Mouse (Mus musculus): ENCODE measurements around the gene Timm17b. TPM values are rescaled to one million over a fixed set of nuclear protein-coding genes. Genes with fewer than 3 reads are reported as not detected.
"Not testable (repeated sequence)": the region's sequence is repeated elsewhere in the genome, so short reads cannot be mapped to it uniquely, and the experiment has no call there.

The Timm17b gene
- polyA plus RNA-seq, 1 experiment from 2014 or later: 173 TPM

GRCm38 (mm10) chrX:7878495-7878894, 20.7 kb upstream of the Timm17b start:
- 28% methylated on average over 21 of the region's 21 CpGs for WGBS
- no peaks in the 10 kb centered on the region for H3K9me3 ChIP-seq

GRCm38 (mm10) chrX:7879819-7880218, 19.3 kb upstream of the Timm17b start:
- Histone ChIP-seq H3K4me3 (no peak overlapping the region), H3K4me2 (peak overlapping the region; percentile 81), H3K9me3 (no peaks in the 10 kb centered on the region), H3K9ac (no peak overlapping the region), H3K27me3 (peaks cover 7% of the 10 kb centered on the region), H3K27ac (no peak overlapping the region), H3K4me1 (peaks cover 4% of the 10 kb centered on the region; the same call in 1 of the 2 replicates), H3K36me3 (peaks cover 2% of the 10 kb centered on the region; the same call in 1 of the 2 replicates)
- WGBS: 23% methylated on average over 11 of the region's 11 CpGs
- ATAC-seq (ENCODE audit: insufficient number of reproducible peaks, insufficient read depth, low FRiP score, low TSS enrichment, low read depth): peak; percentile 46; the same call in 1 of the 2 replicates

More at GRCm38 (mm10) chrX:7878495-7878894, 20.7 kb upstream of the Timm17b start:
- peaks cover 7% of the 10 kb centered on the region for H3K27me3 ChIP-seq
- H3K36me3 ChIP-seq: peaks cover 11% of the 10 kb centered on the region
- H3K4me2 ChIP-seq: peak overlapping the region; percentile 81
- peak overlapping the region; percentile 62 for H3K9ac ChIP-seq
- no peak; the same call in 1 of the 2 replicates for ATAC-seq (ENCODE audit: insufficient number of reproducible peaks, insufficient read depth, low FRiP score, low TSS enrichment, low read depth)
- H3K4me1 ChIP-seq: peaks cover 4% of the 10 kb centered on the region; the same call in 1 of the 2 replicates
- H3K4me3 ChIP-seq: peak overlapping the region; percentile 48
- H3K27ac ChIP-seq: no peak overlapping the region

DNA sequence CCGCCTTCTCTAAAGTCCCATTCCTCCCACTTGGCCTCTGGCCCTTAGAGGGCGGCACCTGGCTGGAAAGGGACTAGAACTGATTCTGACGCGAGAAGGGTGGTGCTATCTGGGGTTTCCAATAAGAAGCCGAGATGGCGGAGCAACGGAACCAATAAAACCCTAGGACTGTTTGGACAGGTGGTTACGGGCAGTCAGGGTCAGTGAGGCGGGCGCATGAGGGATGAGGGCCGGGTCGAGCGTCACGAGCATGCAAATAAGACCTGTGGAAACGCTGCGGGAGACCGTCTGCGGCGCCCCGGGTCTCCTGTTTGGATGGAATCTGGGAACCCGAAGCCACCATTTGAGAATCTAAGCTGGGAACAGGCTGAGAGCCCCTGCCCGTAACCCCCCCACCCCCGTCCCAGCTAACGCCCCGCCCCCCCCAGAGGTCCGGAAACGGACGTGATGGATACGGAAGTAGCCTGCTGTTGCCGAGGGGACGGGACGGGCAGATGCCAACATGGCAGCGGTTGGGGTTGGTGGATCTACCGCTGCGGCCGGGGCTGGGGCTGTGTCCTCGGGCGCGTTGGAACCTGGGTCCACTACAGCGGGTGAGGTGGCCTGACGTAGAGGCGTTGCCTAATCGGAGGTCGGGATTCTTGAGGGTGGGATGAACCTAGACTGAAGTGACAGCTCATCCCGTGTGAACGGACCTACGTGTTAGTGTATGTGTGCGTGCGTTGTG, 15.2 kb upstream of the Timm17b start, which contains the start of gene Slc35a2:
Gene Slc35a2 (plus strand): TSS at position 188 of the 727 bp plus-strand sequence.
- no peaks in the 10 kb centered on the region for H3K9me3 ChIP-seq
- WGBS: 12% methylated on average over 49 of the region's 49 CpGs
- H3K4me3 ChIP-seq: peak within 1 kb of the TSS; percentile 55
- H3K27ac ChIP-seq: peak within 1 kb of the TSS; percentile 85
- H3K27me3 ChIP-seq: no peaks in the 10 kb centered on the region
- no peaks in the 10 kb centered on the region for H3K36me3 ChIP-seq
- peaks cover 4% of the 10 kb centered on the region; the same call in 1 of the 2 replicates for H3K4me1 ChIP-seq
- H3K4me2 ChIP-seq: peak within 1 kb of the TSS; percentile 60
- H3K9ac ChIP-seq: peak within 1 kb of the TSS; percentile 61
- peak; percentile 74 for ATAC-seq (ENCODE audit: insufficient number of reproducible peaks, insufficient read depth, low FRiP score, low TSS enrichment, low read depth)

- no peak for ATAC-seq (ENCODE audit: insufficient number of reproducible peaks, insufficient read depth, low FRiP score, low TSS enrichment, low read depth)
- H3K9me3 ChIP-seq: no peaks in the 10 kb centered on the region
- peak overlapping the region; percentile 57 for H3K4me3 ChIP-seq
- H3K4me1 ChIP-seq: peaks cover 3% of the 10 kb centered on the region; the same call in 1 of the 2 replicates
- WGBS: 29% methylated on average over 13 of the region's 13 CpGs
- H3K4me2 ChIP-seq: peak overlapping the region; percentile 61
- peaks cover 25% of the 10 kb centered on the region for H3K36me3 ChIP-seq
- no peak overlapping the region for H3K27ac ChIP-seq
- no peaks in the 10 kb centered on the region for H3K27me3 ChIP-seq
- H3K9ac ChIP-seq: peak overlapping the region; percentile 74
Observed at GRCm38 (mm10) chrX:7898211-7898610, 946 bp upstream of the Timm17b start.

GRCm38 (mm10) chrX:7904441-7904840, 5.3 kb downstream of the Timm17b start:
- Histone ChIP-seq H3K27ac (no peak overlapping the region), H3K4me2 (no peak overlapping the region), H3K9ac (no peak overlapping the region), H3K4me1 (no peaks in the 10 kb centered on the region), H3K27me3 (no peaks in the 10 kb centered on the region), H3K4me3 (no peak overlapping the region), H3K36me3 (peaks cover 21% of the 10 kb centered on the region), H3K9me3 (no peaks in the 10 kb centered on the region)
- no peak for ATAC-seq (ENCODE audit: insufficient number of reproducible peaks, insufficient read depth, low FRiP score, low TSS enrichment, low read depth)
- 91% methylated on average over 5 of the region's 5 CpGs for WGBS

DNA sequence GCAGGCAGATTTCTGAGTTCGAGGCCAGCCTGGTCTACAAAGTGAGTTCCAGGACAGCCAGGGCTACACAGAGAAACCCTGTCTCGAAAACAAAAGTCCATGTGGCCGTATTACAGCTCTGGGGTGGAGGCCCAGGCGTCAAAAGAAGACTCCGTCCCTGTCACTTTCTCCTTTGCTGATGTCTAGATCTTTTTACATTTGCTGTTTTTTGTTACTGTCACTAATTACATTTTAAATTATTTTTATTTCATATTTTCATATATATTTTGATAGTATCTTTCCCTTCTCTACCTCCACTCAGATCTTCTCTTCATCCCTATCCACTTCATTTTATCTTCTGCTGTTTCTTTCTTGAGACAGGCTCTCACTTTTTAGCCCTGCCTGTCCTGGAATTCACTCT, 8.6 kb downstream of the Timm17b start, which contains the start of gene Gm10491:
Gene Gm10491 (minus strand): TSS at position 101 of the 400 bp plus-strand sequence.
- H3K4me1 ChIP-seq: no peaks in the 10 kb centered on the region
- no peak within 1 kb of the TSS for H3K4me3 ChIP-seq
- no peaks in the 10 kb centered on the region for H3K9me3 ChIP-seq
- no peaks in the 10 kb centered on the region for H3K27me3 ChIP-seq
- H3K4me2 ChIP-seq: no peak within 1 kb of the TSS
- no peak within 1 kb of the TSS for H3K9ac ChIP-seq
- ATAC-seq (ENCODE audit: insufficient number of reproducible peaks, insufficient read depth, low FRiP score, low TSS enrichment, low read depth): no peak
- 92% methylated on average over 5 of the region's 5 CpGs for WGBS
- no peak within 1 kb of the TSS for H3K27ac ChIP-seq
- peaks cover 21% of the 10 kb centered on the region for H3K36me3 ChIP-seq

GRCm38 (mm10) chrX:7909242-7909641, 10.1 kb downstream of the Timm17b start, which contains the start of gene Gm10490:
Gm10490 (plus strand) TSS chrX:7909542.
- H3K4me2 ChIP-seq; H3K27me3 ChIP-seq; ATAC-seq (ENCODE audit: insufficient number of reproducible peaks, insufficient read depth, low FRiP score, low TSS enrichment, low read depth); H3K4me3 ChIP-seq; H3K9me3 ChIP-seq; H3K9ac ChIP-seq; H3K27ac ChIP-seq; H3K4me1 ChIP-seq: not testable (repeated sequence)
- H3K36me3 ChIP-seq: peaks cover 15% of the 10 kb centered on the region
- WGBS: 87% methylated on average over 4 of the region's 4 CpGs

DNA sequence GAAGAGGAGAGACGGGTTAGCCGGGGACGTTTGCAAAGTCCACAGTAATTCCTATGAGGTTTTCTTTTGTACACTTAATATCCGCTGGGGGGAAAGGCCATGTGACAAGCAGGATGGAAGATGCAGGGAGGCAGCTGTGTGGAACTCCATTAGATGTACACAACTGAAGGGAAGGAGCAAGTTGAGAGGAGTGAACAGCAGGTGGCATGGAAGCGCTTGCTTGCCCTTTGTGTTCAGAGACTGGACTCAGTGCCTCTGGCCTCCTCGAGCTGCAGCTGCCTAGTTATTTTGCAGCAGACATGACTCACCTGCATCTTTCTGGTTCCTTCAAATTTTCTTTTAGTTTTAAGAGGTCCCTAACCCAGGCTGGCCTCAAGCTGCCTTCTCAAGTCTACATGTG, 11.3 kb downstream of the Timm17b start:
- H3K4me3 ChIP-seq: no peak overlapping the region
- H3K27ac ChIP-seq: no peak overlapping the region
- H3K36me3 ChIP-seq: peaks cover 15% of the 10 kb centered on the region
- no peaks in the 10 kb centered on the region for H3K4me1 ChIP-seq
- no peak overlapping the region for H3K4me2 ChIP-seq
- ATAC-seq (ENCODE audit: insufficient number of reproducible peaks, insufficient read depth, low FRiP score, low TSS enrichment, low read depth): no peak
- no peaks in the 10 kb centered on the region for H3K27me3 ChIP-seq
- no peaks in the 10 kb centered on the region for H3K9me3 ChIP-seq
- WGBS: 55% methylated on average over 6 of the region's 6 CpGs
- H3K9ac ChIP-seq: no peak overlapping the region

DNA sequence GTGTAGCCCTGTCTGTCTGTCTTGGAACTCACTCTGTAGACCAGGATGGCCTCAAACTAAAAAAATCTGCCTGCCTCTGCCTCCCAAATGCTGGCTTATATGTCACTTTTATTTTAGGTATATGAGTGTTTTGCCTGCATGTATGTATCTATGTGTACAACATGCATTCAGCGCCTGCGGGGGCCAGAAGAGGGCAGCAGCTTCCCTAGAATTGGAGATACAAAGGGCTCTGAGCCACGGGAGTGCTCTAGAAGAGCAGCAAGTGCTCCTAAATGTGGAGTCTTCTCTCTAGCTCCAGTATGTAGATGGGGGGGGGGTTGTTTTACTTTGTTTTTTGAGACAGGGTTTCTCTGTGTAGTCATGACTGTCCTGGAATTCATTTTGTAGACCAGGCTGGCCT, 16.5 kb downstream of the Timm17b start:
- peaks cover 20% of the 10 kb centered on the region for H3K27me3 ChIP-seq
- not testable (repeated sequence) for H3K36me3 ChIP-seq; ATAC-seq (ENCODE audit: insufficient number of reproducible peaks, insufficient read depth, low FRiP score, low TSS enrichment, low read depth); H3K27ac ChIP-seq; H3K4me3 ChIP-seq; H3K4me2 ChIP-seq; H3K9ac ChIP-seq; H3K9me3 ChIP-seq; H3K4me1 ChIP-seq
- 28% methylated on average over 3 of the region's 3 CpGs for WGBS

GRCm38 (mm10) chrX:7917960-7918359, 18.8 kb downstream of the Timm17b start:
- H3K27me3 ChIP-seq: peaks cover 43% of the 10 kb centered on the region
- H3K9ac ChIP-seq; H3K4me2 ChIP-seq; H3K4me1 ChIP-seq; H3K36me3 ChIP-seq; H3K9me3 ChIP-seq; H3K27ac ChIP-seq; H3K4me3 ChIP-seq; ATAC-seq (ENCODE audit: insufficient number of reproducible peaks, insufficient read depth, low FRiP score, low TSS enrichment, low read depth): not testable (repeated sequence)
- WGBS: 70% methylated on average over 6 of the region's 6 CpGs

- no peak for ATAC-seq (ENCODE audit: insufficient number of reproducible peaks, insufficient read depth, low FRiP score, low TSS enrichment, low read depth)
- WGBS: 17% methylated on average over 40 of the region's 40 CpGs
- peaks cover 61% of the 10 kb centered on the region for H3K27me3 ChIP-seq
Observed at GRCm38 (mm10) chrX:7919601-7920383, 20.6 kb downstream of the Timm17b start, which contains the start of gene Pcsk1n. Pcsk1n (plus strand) TSS chrX:7919822.

More at GRCm38 (mm10) chrX:7919601-7920383, 20.6 kb downstream of the Timm17b start, which contains the start of gene Pcsk1n:
- Histone ChIP-seq H3K27ac (no peak within 1 kb of the TSS), H3K4me2 (peak within 1 kb of the TSS; percentile 54), H3K4me3 (peak within 1 kb of the TSS; percentile 29), H3K9me3 (no peaks in the 10 kb centered on the region), H3K4me1 (no peaks in the 10 kb centered on the region; the same call in 1 of the 2 replicates), H3K36me3 (no peaks in the 10 kb centered on the region), H3K9ac (no peak within 1 kb of the TSS)

Measured in embryonic facial prominence, embryonic 13.5 days (tissue).